Mouse (Mus musculus) midbrain, postnatal 0 days (tissue): Measurements from ENCODE around the gene Lrrc32. TPM values are rescaled to one million over a fixed set of nuclear protein-coding genes. Genes with fewer than 3 reads are reported as not detected.
A peak's percentile ranks its signal among the peaks of the same experiment; 100 is the strongest.

Source experiments
- ATAC-seq: fragments of 200-750 bp; cut with Nextera tagmentation; 2 replicates; pipeline ENCODE4 v1.8.0; 2017; ENCODE audit warnings: moderate number of reproducible peaks, mild to moderate bottlenecking, moderate TSS enrichment, moderate library complexity; ENCODE audit not compliant: low FRiP score
- DNase-seq: peaks from one replicate; pipeline ENCODE4 v3.0.0-alpha.2; 2015; ENCODE audit warnings: low spot score
- H3K27ac ChIP-seq: fragments of 300-500 bp; sonication (generic); 2 replicates; pipeline ENCODE4 v1.5.1; 2014; ENCODE audit warnings: low read depth, mild to moderate bottlenecking, low read length, mixed read lengths
- H3K27me3 ChIP-seq: fragments of 300-500 bp; sonication (generic); 2 replicates; pipeline ENCODE4 v1.6.1; 2014; ENCODE audit warnings: low read length, control low read depth, mixed read lengths; ENCODE audit not compliant: insufficient read depth
- H3K36me3 ChIP-seq: fragments of 300-500 bp; sonication (generic); 2 replicates; pipeline ENCODE4 v1.6.1; 2014; ENCODE audit warnings: low read length, control low read depth, mixed read lengths; ENCODE audit not compliant: insufficient read depth
- H3K4me1 ChIP-seq: fragments of 300-500 bp; sonication (generic); 2 replicates; pipeline ENCODE4 v1.6.1; 2014; ENCODE audit warnings: mild to moderate bottlenecking, control low read depth, antibody characterized with exemption, low read length, mixed read lengths; ENCODE audit not compliant: insufficient read depth
- H3K4me2 ChIP-seq: fragments of 300-500 bp; sonication (generic); 2 replicates; pipeline ENCODE4 v1.6.1; 2014; ENCODE audit warnings: low read depth, mild to moderate bottlenecking, low read length, mixed read lengths; ENCODE audit not compliant: poor library complexity, severe bottlenecking
- H3K4me3 ChIP-seq: fragments of 300-500 bp; sonication (generic); 2 replicates; pipeline ENCODE4 v1.5.1; 2014; ENCODE audit warnings: low read depth, mild to moderate bottlenecking, low read length, moderate library complexity
- H3K9ac ChIP-seq: fragments of 300-500 bp; sonication (generic); replicated peaks from 2 replicates; pipeline ENCODE4 v1.6.1; 2014; ENCODE audit warnings: mild to moderate bottlenecking, low read length, moderate library complexity, mixed read lengths; ENCODE audit not compliant: poor library complexity, severe bottlenecking
- H3K9me3 ChIP-seq: fragments of 300-500 bp; sonication (generic); 2 replicates; pipeline ENCODE4 v1.6.1; 2016; ENCODE audit warnings: low read length, control low read depth
- CTCF ChIP-seq: IDR thresholded peaks from 2 replicates; pipeline ENCODE4 v1.5.1; 2016; ENCODE audit warnings: antibody characterized with exemption, mild to moderate bottlenecking
- WGBS: fragments of 180-500 bp; shearing (Covaris S2); extraction: QIAGEN DNeasy Blood & Tissue Kit; methylation state at CpG from one replicate; pipeline ENCODE4 v1.1.7; 2014; 5-methylcytosine and 5-hydroxymethylcytosine counted together
- polyA plus RNA-seq: library from polyadenylated mRNA; unstranded; fragments of >200 nt; fragmentation: Nextera tagmentation; extraction: Ambion mirVana; gene quantifications from 2 replicates; pipeline ENCODE4 v1.2.1, GENCODE M21; 2015
- total RNA-seq: library from RNA; depleted of rRNA; stranded (reverse); fragments of >200 nt; gene quantifications from 2 replicates; pipeline ENCODE4 v1.2.3, GENCODE M21; 2014

The Lrrc32 gene
- total and polyA plus RNA-seq, 2 experiments from 2014 or later: 5.2 to 7.6 TPM

DNA sequence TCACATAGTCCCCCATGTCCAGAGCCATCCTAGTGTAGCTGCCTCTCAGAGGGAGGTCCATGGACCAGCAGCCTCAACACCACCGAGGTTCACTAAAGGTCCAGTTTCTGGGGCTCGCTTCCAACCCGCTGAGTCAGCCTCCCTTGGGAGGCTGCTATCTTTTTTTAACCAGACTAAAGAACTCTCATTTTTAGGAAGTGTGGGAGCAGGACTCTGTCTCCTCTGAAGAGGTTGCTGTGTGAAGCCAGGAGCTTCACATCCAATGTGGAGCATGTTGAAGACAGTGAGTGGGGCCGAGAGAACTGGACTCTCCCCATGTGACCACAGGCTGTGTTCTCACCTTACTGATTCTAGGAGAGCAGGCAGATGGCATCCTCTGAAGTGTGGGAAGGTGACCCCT is 3.6 kb upstream of the Lrrc32 start:
- Histone ChIP-seq H3K4me1 (no peaks in the 10 kb centered on the region), H3K36me3 (no peaks in the 10 kb centered on the region), H3K4me3 (no peak overlapping the region), H3K27me3 (no peaks in the 10 kb centered on the region), H3K4me2 (no peak overlapping the region), H3K9ac (no peak overlapping the region), H3K27ac (no peak overlapping the region), H3K9me3 (no peaks in the 10 kb centered on the region)
- WGBS: 89% methylated on average over 4 of the region's 4 CpGs
- no peak for TF ChIP-seq CTCF
- DNase-seq: no peak
- ATAC-seq: no peak

GRCm38 (mm10) chr7:98486471-98486917 is 2.6 kb upstream of the Lrrc32 start:
- no peaks in the 10 kb centered on the region for H3K27me3 ChIP-seq
- DNase-seq: no peak
- no peak overlapping the region for H3K9ac ChIP-seq
- H3K4me3 ChIP-seq: no peak overlapping the region
- no peaks in the 10 kb centered on the region for H3K36me3 ChIP-seq
- no peak overlapping the region for H3K27ac ChIP-seq
- WGBS: 53% methylated on average over 7 of the region's 7 CpGs
- no peak for ATAC-seq
- H3K9me3 ChIP-seq: no peaks in the 10 kb centered on the region
- no peak overlapping the region for H3K4me2 ChIP-seq
- no peak for TF ChIP-seq CTCF
- no peaks in the 10 kb centered on the region for H3K4me1 ChIP-seq

GRCm38 (mm10) chr7:98487202-98487980 is 1.7 kb upstream of the Lrrc32 start:
- TF ChIP-seq CTCF: no peak
- no peaks in the 10 kb centered on the region for H3K27me3 ChIP-seq
- DNase-seq: no peak
- no peaks in the 10 kb centered on the region for H3K4me1 ChIP-seq
- ATAC-seq: no peak
- no peak overlapping the region for H3K27ac ChIP-seq
- H3K9ac ChIP-seq: no peak overlapping the region
- no peak overlapping the region for H3K4me3 ChIP-seq
- 90% methylated on average over 11 of the region's 11 CpGs for WGBS
- no peak overlapping the region for H3K4me2 ChIP-seq
- H3K9me3 ChIP-seq: no peaks in the 10 kb centered on the region
- H3K36me3 ChIP-seq: no peaks in the 10 kb centered on the region

- Histone ChIP-seq H3K27me3 (no peaks in the 10 kb centered on the region), H3K36me3 (no peaks in the 10 kb centered on the region), H3K4me3 (no peak overlapping the region), H3K27ac (no peak overlapping the region), H3K4me1 (no peaks in the 10 kb centered on the region), H3K9ac (no peak overlapping the region), H3K9me3 (no peaks in the 10 kb centered on the region), H3K4me2 (peak overlapping the region; percentile 77; the same call in 1 of the 2 replicates)
- DNase-seq (no peak), ATAC-seq (no peak)
- WGBS: 92% methylated on average over 13 of the region's 13 CpGs
- TF ChIP-seq CTCF: no peak
Measured at GRCm38 (mm10) chr7:98488398-98489130, 519 bp upstream of the Lrrc32 start.

DNA sequence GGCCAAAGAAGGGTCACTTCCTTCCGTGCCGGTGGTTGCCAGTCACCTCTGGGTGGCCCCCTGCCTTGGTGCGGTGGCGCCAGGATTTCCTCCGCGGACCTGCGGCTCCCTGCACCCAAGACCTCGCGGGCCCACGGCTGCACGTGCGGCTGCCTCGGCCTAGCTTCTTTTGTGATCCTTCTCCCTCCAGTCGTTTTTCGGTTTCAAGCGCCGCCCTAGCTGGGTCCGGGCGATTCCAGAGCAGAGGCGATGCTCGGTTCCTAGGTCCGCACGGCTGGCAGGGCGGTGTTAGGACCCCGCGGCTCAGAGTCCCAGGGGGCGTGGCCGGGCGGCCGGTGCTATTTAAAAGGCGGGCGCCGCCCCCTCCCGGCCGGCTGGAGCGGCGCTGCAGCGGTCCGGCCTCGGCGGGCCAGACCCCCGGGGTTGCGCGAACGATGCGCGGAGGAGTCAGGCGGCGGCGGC is 571 bp downstream of the Lrrc32 start:
- DNase-seq (peak; percentile 79), ATAC-seq (peak; percentile 89)
- Histone ChIP-seq H3K9ac (peak overlapping the region; percentile 70), H3K4me2 (peak overlapping the region; percentile 77), H3K4me1 (no peaks in the 10 kb centered on the region), H3K27me3 (no peaks in the 10 kb centered on the region), H3K36me3 (no peaks in the 10 kb centered on the region), H3K27ac (no peak overlapping the region), H3K4me3 (peak overlapping the region; percentile 56), H3K9me3 (no peaks in the 10 kb centered on the region)
- TF ChIP-seq CTCF: peak; percentile 13; the same call in 1 of the 2 replicates
- WGBS: under 1% methylated on average over 40 of the region's 50 CpGs

DNA sequence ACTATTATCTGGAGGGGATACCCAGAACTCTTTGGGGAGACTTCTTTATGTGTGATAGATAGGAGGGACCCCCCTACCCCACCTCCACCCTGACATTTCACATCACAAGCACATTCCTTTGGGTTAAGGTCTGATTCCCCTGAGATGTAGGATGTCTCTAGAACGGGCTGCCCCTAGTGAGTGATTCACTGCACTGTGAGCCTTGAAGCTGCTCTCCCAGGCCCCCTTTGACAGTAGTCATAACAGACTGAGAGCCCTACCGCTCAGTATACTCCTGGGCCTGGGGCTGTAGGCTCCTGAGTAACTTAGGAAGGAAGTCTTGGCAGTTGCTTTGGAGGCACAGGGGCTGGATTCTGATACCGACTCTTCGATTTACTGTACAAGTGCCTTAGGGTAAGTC is 1.2 kb downstream of the Lrrc32 start:
- DNase-seq: no peak
- H3K9ac ChIP-seq: peak overlapping the region; percentile 70
- WGBS: 53% methylated on average over 4 of the region's 4 CpGs

More for the DNA sequence above, 1.2 kb downstream of the Lrrc32 start:
- Histone ChIP-seq H3K4me1 (no peaks in the 10 kb centered on the region), H3K27me3 (no peaks in the 10 kb centered on the region), H3K9me3 (no peaks in the 10 kb centered on the region), H3K36me3 (no peaks in the 10 kb centered on the region), H3K27ac (no peak overlapping the region), H3K4me2 (peak overlapping the region; percentile 77), H3K4me3 (peak overlapping the region; percentile 56)
- ATAC-seq: no peak
- TF ChIP-seq CTCF: no peak
